Mouse (Mus musculus) frontal cortex, postnatal 10 days (tissue): ENCODE measurements around the gene Dlg2.

Experiments
- DNase-seq, 2 experiments: peaks; one replicate each; pipeline ENCODE4 v3.0.0; 2022; ENCODE audit warnings: low spot score in 2 of 2, mixed read lengths in 1 of 2

Gene Dlg2

GRCm38 (mm10) chr7:91262031-91262951, 785.8 kb downstream of the Dlg2 start:
- peak; percentile 46 to 48 for DNase-seq

- no peak for DNase-seq
Measured at GRCm38 (mm10) chr7:91262998-91263397, 786.5 kb downstream of the Dlg2 start.

GRCm38 (mm10) chr7:91267764-91268163, 791.3 kb downstream of the Dlg2 start:
- no peak for DNase-seq

GRCm38 (mm10) chr7:91284167-91284566, 807.7 kb downstream of the Dlg2 start:
- no peak for DNase-seq

- no peak for DNase-seq
Measured at GRCm38 (mm10) chr7:91288324-91288723, 811.9 kb downstream of the Dlg2 start.

GRCm38 (mm10) chr7:91296127-91296526, 819.7 kb downstream of the Dlg2 start:
- peak in 1 of 2 experiments; percentile 30 for DNase-seq

- no peak for DNase-seq
Measured at GRCm38 (mm10) chr7:91311177-91311576, 834.7 kb downstream of the Dlg2 start.

- no peak for DNase-seq
Measured at GRCm38 (mm10) chr7:91345073-91345472, 868.6 kb downstream of the Dlg2 start.

- DNase-seq, result peak in 1 of 2 experiments; percentile 13
Measured at GRCm38 (mm10) chr7:91369821-91370321, 893.4 kb downstream of the Dlg2 start.

- no peak for DNase-seq
Measured at GRCm38 (mm10) chr7:91382281-91382680, 905.8 kb downstream of the Dlg2 start.

GRCm38 (mm10) chr7:91383873-91384272, 907.4 kb downstream of the Dlg2 start:
- DNase-seq, result no peak

GRCm38 (mm10) chr7:91389272-91389671, 912.8 kb downstream of the Dlg2 start:
- DNase-seq, result no peak

GRCm38 (mm10) chr7:91397827-91398226, 921.4 kb downstream of the Dlg2 start:
- no peak for DNase-seq

GRCm38 (mm10) chr7:91412109-91412508, 935.6 kb downstream of the Dlg2 start:
- no peak for DNase-seq

GRCm38 (mm10) chr7:91414150-91414549, 937.7 kb downstream of the Dlg2 start:
- DNase-seq, result no peak

GRCm38 (mm10) chr7:91414749-91415148, 938.3 kb downstream of the Dlg2 start:
- no peak for DNase-seq

- DNase-seq, result no peak
Measured at GRCm38 (mm10) chr7:91420215-91420614, 943.7 kb downstream of the Dlg2 start.

- no peak for DNase-seq
Measured at GRCm38 (mm10) chr7:91423784-91424183, 947.3 kb downstream of the Dlg2 start.

GRCm38 (mm10) chr7:91429712-91430275, 953.3 kb downstream of the Dlg2 start:
- DNase-seq, result no peak

- peak in 1 of 2 experiments; percentile 51 for DNase-seq
Measured at GRCm38 (mm10) chr7:91431594-91432240, 955.2 kb downstream of the Dlg2 start.

GRCm38 (mm10) chr7:91432563-91432962, 956.1 kb downstream of the Dlg2 start:
- DNase-seq, result no peak

GRCm38 (mm10) chr7:91434739-91435138, 958.3 kb downstream of the Dlg2 start:
- no peak for DNase-seq
